Mouse (Mus musculus): Measurements from ENCODE around the gene Mpz. TPM values are rescaled to one million over a fixed set of nuclear protein-coding genes. Genes with fewer than 3 reads are reported as not detected.

The Mpz gene
- total RNA-seq, 1 experiment: 0.36 TPM

DNA sequence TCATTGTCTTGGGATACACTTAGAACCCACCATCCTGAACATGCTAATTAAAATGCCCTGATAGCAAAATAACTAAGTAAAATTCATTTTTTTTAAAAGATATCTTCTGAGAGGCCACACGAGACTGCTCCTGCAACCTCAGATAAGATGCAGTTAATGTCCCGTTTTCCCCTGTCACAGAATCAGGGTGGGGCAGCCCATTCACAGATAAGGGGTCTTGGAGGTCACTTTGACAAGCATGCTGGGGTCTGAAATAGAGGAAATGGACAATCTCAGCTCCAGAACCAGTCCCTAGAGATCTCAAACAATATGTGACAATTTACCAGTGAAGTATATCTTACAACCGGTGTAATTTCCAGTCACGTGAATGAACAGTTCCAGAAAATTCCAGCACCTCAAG, 34.2 kb upstream of the Mpz start:
- Histone ChIP-seq H3K9ac (ENCODE audit: insufficient read depth, low read depth, low read length, poor library complexity, severe bottlenecking) (no peak overlapping the region), H3K9me3 (ENCODE audit: control insufficient read depth, insufficient read depth, low read depth, low read length) (no peaks in the 10 kb centered on the region), H3K36me3 (ENCODE audit: control insufficient read depth, insufficient read depth, low read length, poor library complexity, severe bottlenecking) (no peaks in the 10 kb centered on the region), H3K4me1 (ENCODE audit: control insufficient read depth in 2 of 2, insufficient read depth in 2 of 2, low read length in 2 of 2, poor library complexity in 1 of 2) (peaks cover 2% of the 10 kb centered on the region in 2 experiments; a peak in 1 of 4 replicates), H3K4me3 (ENCODE audit: insufficient read depth in 1 of 2, low read depth in 1 of 2, low read length in 2 of 2, poor library complexity in 1 of 2, severe bottlenecking in 1 of 2) (no peak overlapping the region), H3K27ac (ENCODE audit: insufficient read depth, low read depth, low read length, poor library complexity, severe bottlenecking) (no peak overlapping the region)
- in situ Hi-C loops (cut with MboI; ENCODE audit: low sequenced_read_pairs in 2 of 2, unreplicated experiment in 2 of 2): loop anchor here in 1 of 2 experiments (10.0 kb wide), 1 partner anchor 129 kb away; no protein-coding TSS in a partner anchor
- TF ChIP-seq HCFC1 (IDR thresholded peaks at IDR 0.05; ENCODE audit: borderline replicate concordance, insufficient read depth, low read length) (no peak), CHD2 (IDR thresholded peaks at IDR 0.05; ENCODE audit: low read depth, low read length) (no peak), ZNF384 (IDR thresholded peaks at IDR 0.05; ENCODE audit: low read depth, low read length) (no peak), ZC3H11A (IDR thresholded peaks at IDR 0.05; ENCODE audit: borderline replicate concordance, low read depth, low read length) (no peak), MAFK (IDR thresholded peaks at IDR 0.05; ENCODE audit: insufficient read depth, low read depth, low read length) (no peak)
- no peak for DNase-seq (ENCODE audit: low read depth, low spot score)

DNA sequence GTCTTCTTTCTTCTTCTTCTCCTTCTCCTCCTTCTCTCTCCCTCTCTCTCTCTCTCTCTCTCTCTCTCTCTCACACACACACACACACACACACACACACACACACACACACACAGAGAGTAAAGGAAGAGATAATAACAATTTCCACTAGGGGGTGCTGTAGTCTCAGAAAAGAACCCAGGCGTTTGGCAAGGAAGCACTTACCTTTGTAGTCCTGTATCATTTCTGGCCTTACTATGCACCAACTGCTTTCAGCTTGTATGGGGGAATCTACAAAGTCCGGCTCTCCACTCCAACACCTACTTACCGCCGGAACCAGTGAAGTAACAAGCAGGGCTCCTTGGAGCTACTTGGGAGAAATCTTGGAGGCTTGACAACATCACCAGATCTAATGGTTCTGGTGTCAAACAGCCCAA, 32.2 kb upstream of the Mpz start:
- Histone ChIP-seq H3K4me1 (ENCODE audit: control insufficient read depth in 2 of 2, insufficient read depth in 2 of 2, low read length in 2 of 2, poor library complexity in 1 of 2) (peaks cover 2 to 5% of the 10 kb centered on the region in 2 experiments; a peak in 2 of 4 replicates), H3K9me3 (ENCODE audit: control insufficient read depth, insufficient read depth, low read depth, low read length) (no peaks in the 10 kb centered on the region), H3K27ac (ENCODE audit: insufficient read depth, low read depth, low read length, poor library complexity, severe bottlenecking) (no peak overlapping the region), H3K36me3 (ENCODE audit: control insufficient read depth, insufficient read depth, low read length, poor library complexity, severe bottlenecking) (no peaks in the 10 kb centered on the region), H3K4me3 (ENCODE audit: insufficient read depth in 1 of 2, low read depth in 1 of 2, low read length in 2 of 2, poor library complexity in 1 of 2, severe bottlenecking in 1 of 2) (no peak overlapping the region), H3K9ac (ENCODE audit: insufficient read depth, low read depth, low read length, poor library complexity, severe bottlenecking) (no peak overlapping the region)
- peak; percentile 83 for DNase-seq (ENCODE audit: low read depth, low spot score)
- TF ChIP-seq HCFC1 (IDR thresholded peaks at IDR 0.05; ENCODE audit: borderline replicate concordance, insufficient read depth, low read length): no peak
- TF ChIP-seq ZNF384 (IDR thresholded peaks at IDR 0.05; ENCODE audit: low read depth, low read length): no peak
- TF ChIP-seq ZC3H11A (IDR thresholded peaks at IDR 0.05; ENCODE audit: borderline replicate concordance, low read depth, low read length): peak; percentile 78; the same call in 1 of the 2 replicates
- TF ChIP-seq CHD2 (IDR thresholded peaks at IDR 0.05; ENCODE audit: low read depth, low read length): no peak
- in situ Hi-C loops (cut with MboI; ENCODE audit: low sequenced_read_pairs in 2 of 2, unreplicated experiment in 2 of 2): loop anchor here in 1 of 2 experiments (10.0 kb wide), 1 partner anchor 127 kb away; no protein-coding TSS in a partner anchor

DNA sequence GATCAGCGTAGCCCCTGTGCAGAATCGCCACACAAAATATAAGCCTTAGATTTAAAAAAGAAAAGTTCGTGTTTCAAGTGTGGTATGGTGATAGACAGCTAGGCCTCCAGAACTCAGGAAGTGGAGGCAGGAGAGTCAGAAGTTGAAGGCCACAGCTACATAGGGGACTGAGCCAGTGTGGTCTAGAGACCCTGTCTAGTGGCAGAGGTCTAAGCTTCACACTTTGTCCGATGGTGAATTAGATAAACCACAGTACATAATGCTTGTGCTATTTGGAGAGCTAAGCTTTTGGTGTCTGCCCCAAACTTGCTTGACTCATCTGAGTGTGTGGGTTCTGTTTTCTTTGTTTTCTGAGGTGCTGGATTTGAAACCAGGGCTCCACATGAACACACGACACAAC, 31.5 kb upstream of the Mpz start:
- in situ Hi-C loops (cut with MboI; ENCODE audit: low sequenced_read_pairs in 2 of 2, unreplicated experiment in 2 of 2): loop anchor here in 1 of 2 experiments (10.0 kb wide), 1 partner anchor 126 kb away; no protein-coding TSS in a partner anchor

DNA sequence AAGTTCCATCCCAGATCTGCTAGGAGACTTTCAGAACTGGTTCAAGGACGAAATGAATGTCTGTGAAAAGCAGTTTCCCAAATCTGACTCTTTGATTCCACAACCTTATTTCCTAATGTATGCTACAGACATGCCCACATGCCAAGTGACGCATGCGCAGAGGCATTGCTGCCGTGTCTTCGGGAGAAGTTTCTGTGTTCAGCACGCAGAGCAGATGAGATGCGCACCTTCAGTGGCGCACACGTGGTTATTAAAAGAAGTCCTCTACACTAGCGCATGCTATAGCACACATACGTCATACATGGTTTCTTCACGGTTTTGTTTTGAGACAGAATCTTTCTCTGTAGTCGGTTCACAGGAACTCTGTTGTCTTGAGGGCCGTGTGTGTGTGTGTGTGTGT, 31.1 kb upstream of the Mpz start:
- no peak for TF ChIP-seq MAFK (IDR thresholded peaks at IDR 0.05; ENCODE audit: insufficient read depth, low read depth, low read length)
- no peak for TF ChIP-seq ZNF384 (IDR thresholded peaks at IDR 0.05; ENCODE audit: low read depth, low read length)
- TF ChIP-seq HCFC1 (IDR thresholded peaks at IDR 0.05; ENCODE audit: borderline replicate concordance, insufficient read depth, low read length): no peak
- TF ChIP-seq CHD2 (IDR thresholded peaks at IDR 0.05; ENCODE audit: low read depth, low read length): no peak
- TF ChIP-seq ZC3H11A (IDR thresholded peaks at IDR 0.05; ENCODE audit: borderline replicate concordance, low read depth, low read length): no peak
- Histone ChIP-seq H3K9ac (ENCODE audit: insufficient read depth, low read depth, low read length, poor library complexity, severe bottlenecking) (no peak overlapping the region), H3K4me3 (ENCODE audit: insufficient read depth in 1 of 2, low read depth in 1 of 2, low read length in 2 of 2, poor library complexity in 1 of 2, severe bottlenecking in 1 of 2) (no peak overlapping the region), H3K27ac (ENCODE audit: insufficient read depth, low read depth, low read length, poor library complexity, severe bottlenecking) (no peak overlapping the region), H3K36me3 (ENCODE audit: control insufficient read depth, insufficient read depth, low read length, poor library complexity, severe bottlenecking) (no peaks in the 10 kb centered on the region), H3K9me3 (ENCODE audit: control insufficient read depth, insufficient read depth, low read depth, low read length) (no peaks in the 10 kb centered on the region), H3K4me1 (ENCODE audit: control insufficient read depth in 2 of 2, insufficient read depth in 2 of 2, low read length in 2 of 2, poor library complexity in 1 of 2) (peaks cover 0 to 5% of the 10 kb centered on the region in 2 experiments; a peak in 1 of 4 replicates)
- in situ Hi-C loops (cut with MboI; ENCODE audit: low sequenced_read_pairs in 2 of 2, unreplicated experiment in 2 of 2): loop anchor here in 1 of 2 experiments (10.0 kb wide), 1 partner anchor 125 kb away; no protein-coding TSS in a partner anchor
- DNase-seq (ENCODE audit: low read depth, low spot score): no peak

More for the DNA sequence above, 31.5 kb upstream of the Mpz start:
- TF ChIP-seq CHD2 (IDR thresholded peaks at IDR 0.05; ENCODE audit: low read depth, low read length) (no peak), ZNF384 (IDR thresholded peaks at IDR 0.05; ENCODE audit: low read depth, low read length) (no peak), HCFC1 (IDR thresholded peaks at IDR 0.05; ENCODE audit: borderline replicate concordance, insufficient read depth, low read length) (no peak), ZC3H11A (IDR thresholded peaks at IDR 0.05; ENCODE audit: borderline replicate concordance, low read depth, low read length) (no peak), MAFK (IDR thresholded peaks at IDR 0.05; ENCODE audit: insufficient read depth, low read depth, low read length) (no peak)
- no peak for DNase-seq (ENCODE audit: low read depth, low spot score)
- no peaks in the 10 kb centered on the region for H3K9me3 ChIP-seq (ENCODE audit: control insufficient read depth, insufficient read depth, low read depth, low read length)
- no peak overlapping the region for H3K4me3 ChIP-seq (ENCODE audit: insufficient read depth in 1 of 2, low read depth in 1 of 2, low read length in 2 of 2, poor library complexity in 1 of 2, severe bottlenecking in 1 of 2)
- no peaks in the 10 kb centered on the region for H3K36me3 ChIP-seq (ENCODE audit: control insufficient read depth, insufficient read depth, low read length, poor library complexity, severe bottlenecking)
- no peak overlapping the region for H3K9ac ChIP-seq (ENCODE audit: insufficient read depth, low read depth, low read length, poor library complexity, severe bottlenecking)
- H3K4me1 ChIP-seq (ENCODE audit: control insufficient read depth in 2 of 2, insufficient read depth in 2 of 2, low read length in 2 of 2, poor library complexity in 1 of 2): peaks cover 0 to 5% of the 10 kb centered on the region in 2 experiments; a peak in 1 of 4 replicates
- no peak overlapping the region for H3K27ac ChIP-seq (ENCODE audit: insufficient read depth, low read depth, low read length, poor library complexity, severe bottlenecking)
